Mouse (Mus musculus): Measurements from ENCODE around the gene Usp12.
A peak's percentile ranks its signal among the peaks of the same experiment; 100 is the strongest.

Gene Usp12

DNA sequence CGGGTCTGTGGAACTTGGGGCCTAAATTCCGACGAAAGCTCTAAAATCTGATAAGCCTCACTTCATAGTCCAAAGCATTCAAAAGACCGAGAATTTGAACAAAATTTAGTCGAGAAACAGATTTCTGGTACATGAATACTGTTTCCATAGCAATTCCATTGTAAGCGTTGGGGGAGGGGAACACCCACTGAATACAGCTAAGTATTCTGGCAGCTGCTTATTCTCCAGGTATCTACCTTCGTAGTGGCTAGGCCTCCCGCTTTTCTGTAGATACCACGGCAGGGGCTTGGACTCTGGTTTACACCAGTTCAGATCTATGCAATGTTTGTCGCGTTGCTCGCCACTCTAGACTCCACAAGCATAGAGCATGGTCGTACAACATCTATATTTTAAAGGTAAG lies 922 bp upstream of the Usp12 start:
- DNase-seq, result no peak

DNA sequence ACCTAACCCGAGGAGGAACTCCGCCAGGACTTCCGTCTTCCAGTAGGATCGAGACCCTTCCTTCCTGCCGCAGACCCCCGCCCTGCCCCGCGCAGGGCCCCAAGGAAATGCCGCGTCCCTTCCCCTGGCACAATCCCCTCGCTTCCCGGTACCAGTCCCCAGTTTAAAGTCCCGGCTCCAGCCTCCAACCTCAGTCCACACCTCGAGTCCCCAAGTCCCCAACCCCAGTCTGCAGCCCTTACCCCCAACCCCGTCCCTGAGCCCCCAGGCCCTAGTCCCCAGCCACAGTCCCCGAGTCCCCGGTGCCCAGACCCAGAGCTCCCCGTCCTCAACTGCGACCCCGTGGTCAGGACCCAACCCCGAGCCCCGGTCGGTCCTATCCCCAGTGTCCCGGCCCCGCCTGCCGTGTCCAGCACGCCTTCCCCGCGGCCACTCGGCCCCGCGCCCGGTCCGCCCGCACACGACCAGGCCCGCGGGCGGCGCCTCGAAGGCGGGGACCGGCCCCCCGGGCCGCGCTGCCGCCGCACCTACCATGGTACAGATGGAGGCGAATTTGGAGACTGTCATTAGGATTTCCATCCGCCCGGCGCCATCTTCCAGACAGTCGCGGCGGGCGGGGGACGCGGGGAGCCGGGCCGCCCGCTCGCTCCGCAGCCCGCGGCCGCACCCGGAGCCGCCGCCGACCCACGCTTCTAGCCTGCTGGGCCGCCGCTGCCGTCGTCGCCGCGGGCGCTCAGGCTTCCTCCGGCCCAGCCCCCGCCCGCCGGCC lies 538 bp downstream of the Usp12 start:
- DNase-seq, result no peak

GRCm38 (mm10) chr5:146793630-146794083 lies 1.1 kb downstream of the Usp12 start:
- DNase-seq, result no peak

DNA sequence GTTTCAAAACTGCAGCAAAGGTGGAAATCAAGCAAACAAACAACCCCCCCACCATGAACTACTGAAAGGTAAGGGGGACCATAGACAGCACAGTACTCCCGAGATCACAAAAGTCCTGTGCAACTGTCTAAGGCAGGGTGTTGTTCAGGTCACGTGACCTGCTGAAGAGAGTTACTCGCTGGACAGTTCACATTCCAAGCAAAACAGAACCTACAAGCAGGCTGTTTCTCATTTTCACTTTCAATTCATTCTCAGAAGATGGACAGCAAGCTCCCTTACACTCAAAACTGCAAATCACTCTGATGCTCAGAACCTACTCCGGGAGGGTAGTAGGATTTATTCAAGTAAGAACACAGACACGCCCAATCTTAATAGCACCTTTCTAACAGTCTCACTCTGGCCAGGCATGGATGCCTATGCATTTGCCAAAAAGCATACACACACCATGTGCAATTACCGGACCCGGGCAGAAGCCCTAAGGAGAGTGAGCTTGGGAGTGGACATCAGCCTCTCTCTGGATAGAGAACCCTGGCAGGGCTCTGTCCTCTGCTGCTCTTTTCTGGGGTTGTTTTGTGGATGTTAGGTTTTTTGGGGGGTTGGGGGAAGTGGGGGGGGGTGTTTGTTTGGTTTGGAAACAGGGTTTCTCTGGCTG lies 2.5 kb downstream of the Usp12 start:
- peak; percentile 95 for DNase-seq

- DNase-seq, result no peak
Measured at GRCm38 (mm10) chr5:146790944-146791343, 3.9 kb downstream of the Usp12 start.

- no peak for DNase-seq
Measured at GRCm38 (mm10) chr5:146789413-146789812, 5.4 kb downstream of the Usp12 start.

DNA sequence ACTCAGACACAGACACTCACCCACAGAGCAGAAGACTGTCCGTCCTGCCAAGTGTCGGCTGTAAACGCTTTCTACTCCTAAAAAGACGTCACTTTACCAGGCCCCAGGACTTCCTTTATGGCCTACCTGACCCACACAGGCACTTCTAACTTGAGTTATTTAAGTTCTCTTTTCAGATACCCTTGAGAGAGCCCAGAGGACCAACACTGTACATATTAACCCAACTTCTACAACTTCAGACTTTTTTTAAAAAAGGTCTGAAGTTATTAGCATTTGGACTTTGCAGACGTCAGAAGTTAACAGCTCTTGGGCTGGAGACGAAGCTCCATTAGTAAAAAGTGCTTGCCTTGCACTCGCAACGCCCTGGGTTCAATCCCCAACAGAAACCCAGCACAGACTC lies 8.7 kb downstream of the Usp12 start:
- DNase-seq, result no peak

- no peak for DNase-seq
Measured at GRCm38 (mm10) chr5:146783891-146784290, 10.9 kb downstream of the Usp12 start.

- no peak for DNase-seq
Measured at GRCm38 (mm10) chr5:146783300-146783699, 11.5 kb downstream of the Usp12 start.

- peak; percentile 95 for DNase-seq
Measured at GRCm38 (mm10) chr5:146781663-146782062, 13.1 kb downstream of the Usp12 start.

GRCm38 (mm10) chr5:146779931-146780330 lies 14.9 kb downstream of the Usp12 start:
- DNase-seq, result peak; percentile 92

- no peak for DNase-seq
Measured at GRCm38 (mm10) chr5:146776988-146777639, 17.7 kb downstream of the Usp12 start.

- peak; percentile 97 for DNase-seq
Measured at GRCm38 (mm10) chr5:146771982-146772381, 22.8 kb downstream of the Usp12 start.

DNA sequence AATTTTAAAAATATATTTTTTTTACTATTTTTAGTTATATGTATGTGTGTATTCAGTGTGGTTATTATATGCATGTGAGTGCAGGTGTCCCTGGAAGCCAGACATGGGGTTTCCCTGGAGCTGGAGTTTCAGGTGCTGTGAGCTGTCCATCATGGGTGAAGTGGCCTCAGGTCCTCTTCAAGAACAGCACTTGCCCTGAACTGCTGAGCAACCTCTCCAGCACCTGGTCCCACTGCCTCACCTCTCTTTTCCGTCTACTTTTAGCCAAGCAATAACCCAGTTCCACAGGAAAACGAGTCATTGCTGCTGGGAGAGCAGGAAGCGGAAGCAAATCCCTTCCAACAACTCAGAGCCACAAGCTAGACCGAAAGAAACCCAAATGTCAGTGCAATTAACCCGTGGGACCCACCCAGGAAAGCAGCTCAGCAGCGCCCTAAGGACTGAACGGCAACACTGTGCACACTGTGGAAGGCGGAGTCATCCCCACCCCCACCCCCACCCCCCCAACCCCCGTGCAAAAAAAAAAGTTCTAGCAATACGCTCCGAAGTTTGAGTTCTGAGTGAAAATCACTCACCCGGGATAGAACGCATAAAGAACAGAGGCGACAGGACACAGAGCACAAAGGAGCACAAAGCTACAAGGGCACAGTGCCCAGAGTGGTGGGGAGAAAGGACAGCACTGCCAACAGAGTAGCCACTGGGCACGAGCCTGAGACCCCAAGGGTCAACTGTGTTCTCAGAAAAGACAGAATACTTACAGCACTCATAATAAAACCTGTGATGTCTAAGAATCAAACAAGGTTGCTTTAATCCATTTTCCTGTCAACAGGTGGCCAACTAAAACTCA lies 24.6 kb downstream of the Usp12 start:
- peak; percentile 96 for DNase-seq

DNA sequence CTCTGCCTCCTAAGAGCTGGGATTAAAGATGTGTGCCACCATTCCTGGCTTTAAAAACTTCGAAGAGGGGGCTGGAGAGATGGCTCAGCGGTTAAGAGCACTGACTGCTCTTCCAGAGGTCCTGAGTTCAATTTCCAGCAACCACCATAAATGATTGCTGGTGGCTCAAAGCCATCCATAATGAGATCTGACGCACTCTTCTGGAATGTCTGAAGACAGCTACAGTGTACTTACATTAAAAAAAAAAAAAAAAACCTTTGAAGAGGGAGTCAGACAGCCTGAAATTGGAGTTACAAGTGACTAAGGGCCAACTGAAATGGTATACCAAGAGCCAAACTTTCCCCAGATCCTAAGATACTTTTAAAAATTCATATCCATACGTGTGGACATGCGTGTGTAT lies 29.0 kb downstream of the Usp12 start:
- no peak for DNase-seq

GRCm38 (mm10) chr5:146759159-146759558 lies 35.6 kb downstream of the Usp12 start:
- no peak for DNase-seq

GRCm38 (mm10) chr5:146757921-146758320 lies 36.9 kb downstream of the Usp12 start:
- no peak for DNase-seq

DNA sequence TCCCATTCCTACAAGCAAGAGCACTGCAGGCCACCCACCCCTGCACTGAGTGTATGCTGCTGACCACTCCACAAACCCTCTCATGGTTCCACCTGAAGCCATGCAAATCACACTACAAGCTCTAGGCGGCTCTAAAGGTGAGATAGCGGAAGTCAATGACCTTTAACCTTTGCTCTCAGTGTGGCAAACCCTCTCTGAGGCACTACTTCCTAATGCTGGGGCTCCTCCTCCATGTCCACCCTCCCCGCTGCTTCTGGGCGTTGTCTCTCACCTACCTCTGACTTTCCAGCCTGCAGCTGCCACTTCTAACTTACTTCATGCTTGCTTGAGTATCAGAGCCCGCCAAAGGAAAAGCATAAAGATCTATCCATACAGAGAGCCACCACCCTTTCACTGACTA lies 37.5 kb downstream of the Usp12 start:
- DNase-seq, result no peak

GRCm38 (mm10) chr5:146753181-146753580 lies 41.6 kb downstream of the Usp12 start:
- DNase-seq, result no peak

GRCm38 (mm10) chr5:146750958-146751357 lies 43.8 kb downstream of the Usp12 start:
- no peak for DNase-seq

DNA sequence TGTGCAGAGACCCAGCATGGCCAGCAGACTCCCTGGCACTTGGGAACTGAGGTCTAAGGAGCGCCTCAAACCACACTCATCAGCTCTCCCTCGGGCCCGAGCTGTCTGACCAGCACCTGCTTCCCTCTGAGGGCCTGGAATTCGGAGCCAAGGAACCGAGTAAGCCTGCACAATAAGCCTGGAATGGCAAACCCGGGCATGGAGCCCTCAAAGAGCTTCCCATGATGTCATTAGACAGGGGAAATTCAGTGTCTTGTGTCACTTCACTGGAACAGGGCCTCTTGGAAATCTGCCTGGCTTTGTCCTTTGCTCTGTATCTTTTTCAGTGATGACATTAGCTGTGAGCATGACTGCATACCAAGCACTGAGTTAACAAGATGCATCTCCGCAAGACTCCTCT lies 44.5 kb downstream of the Usp12 start:
- peak; percentile 95 for DNase-seq

- DNase-seq, result no peak
Measured at GRCm38 (mm10) chr5:146749857-146750256, 44.9 kb downstream of the Usp12 start.

GRCm38 (mm10) chr5:146736970-146737495 lies 57.8 kb downstream of the Usp12 start:
- no peak for DNase-seq
